Mouse (Mus musculus): ENCODE data around the gene Racgap1. TPM values are rescaled to one million over a fixed set of nuclear protein-coding genes. Genes with fewer than 3 reads are reported as not detected.

Gene Racgap1
- polyA plus RNA-seq, 1 experiment from 2014 or later: 178 TPM

DNA sequence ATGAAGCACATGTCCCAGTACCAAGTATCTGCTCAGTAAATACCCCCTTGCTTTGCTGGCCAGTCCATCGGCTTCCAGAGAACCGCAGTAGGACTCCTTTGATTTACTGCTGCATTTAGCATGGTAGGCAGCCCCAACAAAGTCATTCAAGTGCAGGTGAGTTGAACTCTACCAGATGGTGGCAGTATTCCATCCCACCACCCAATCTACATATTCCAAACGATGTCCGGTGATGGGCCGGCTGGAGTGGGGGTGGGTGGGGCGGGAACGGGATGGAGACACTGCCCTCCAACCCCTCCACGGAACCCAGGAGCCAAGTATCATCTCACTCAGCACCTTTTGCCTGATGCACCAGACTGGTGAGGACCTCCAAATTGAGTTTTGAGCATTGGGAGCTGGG lies 1.8 kb upstream of the Racgap1 start:
- WGBS: 11% methylated on average over 8 of the region's 8 CpGs
- H3K9ac ChIP-seq (ENCODE audit: low read length): no peak overlapping the region
- H3K4me2 ChIP-seq (ENCODE audit: low read depth, low read length): peak overlapping the region; percentile 50
- no peak for ATAC-seq (ENCODE audit: low read depth)
- peak overlapping the region; percentile 31 for H3K4me3 ChIP-seq (ENCODE audit: low read length)
- H3K36me3 ChIP-seq (ENCODE audit: control insufficient read depth, insufficient read depth, low read length): no peaks in the 10 kb centered on the region
- H3K27me3 ChIP-seq (ENCODE audit: control insufficient read depth, insufficient read depth, low read depth, low read length): peaks cover 20% of the 10 kb centered on the region; the same call in 1 of the 2 replicates
- peaks cover 29% of the 10 kb centered on the region for H3K4me1 ChIP-seq (replicated peaks; ENCODE audit: control insufficient read depth, insufficient read depth, low read length)
- no peak overlapping the region for H3K27ac ChIP-seq (ENCODE audit: low read length)
- no peaks in the 10 kb centered on the region for H3K9me3 ChIP-seq (ENCODE audit: control insufficient read depth, low read length)

DNA sequence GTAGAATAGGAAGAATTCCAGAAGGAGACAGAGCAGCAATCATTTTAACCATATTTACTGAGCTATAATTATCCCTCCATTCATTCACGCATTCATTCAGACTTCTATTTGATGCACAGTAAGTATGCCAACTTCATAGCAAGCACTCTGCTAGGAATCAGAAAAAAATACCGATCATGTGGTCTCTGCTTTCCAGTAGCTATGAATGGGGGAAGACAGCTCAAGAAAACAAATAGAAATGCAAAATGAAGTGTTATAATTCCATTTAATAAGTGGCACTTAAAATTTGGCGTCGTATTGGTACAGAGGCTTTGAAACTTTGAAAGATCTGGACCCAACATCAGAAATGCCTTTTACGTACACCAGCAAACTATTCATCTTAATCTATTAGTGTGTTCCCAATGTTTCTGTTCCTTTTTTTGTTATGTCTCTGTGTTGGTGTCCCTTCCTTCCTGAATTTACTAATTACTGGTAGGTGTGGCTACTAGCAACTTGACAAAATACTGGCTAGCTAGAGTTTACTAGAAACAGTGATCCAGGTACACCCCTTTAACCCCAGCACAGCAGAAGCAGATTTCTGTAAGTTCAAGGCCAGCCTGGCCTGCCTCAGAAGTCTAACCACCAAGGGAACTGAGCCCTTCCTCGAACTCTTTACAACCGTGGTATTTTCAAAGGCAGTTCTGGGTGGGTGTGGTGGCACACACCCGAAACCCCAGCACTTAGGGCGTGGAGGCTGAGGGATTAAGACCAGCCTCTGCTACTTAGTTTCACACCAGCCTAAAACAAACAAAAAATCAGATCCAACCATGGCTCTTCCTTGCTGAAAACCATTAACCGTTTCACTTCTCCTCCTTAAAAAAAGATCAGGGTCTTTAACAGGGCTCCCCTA lies 772 bp upstream of the Racgap1 start:
- Histone ChIP-seq H3K27ac (ENCODE audit: low read length) (no peak overlapping the region), H3K4me1 (replicated peaks; ENCODE audit: control insufficient read depth, insufficient read depth, low read length) (peaks cover 30% of the 10 kb centered on the region), H3K9me3 (ENCODE audit: control insufficient read depth, low read length) (no peaks in the 10 kb centered on the region), H3K36me3 (ENCODE audit: control insufficient read depth, insufficient read depth, low read length) (no peaks in the 10 kb centered on the region), H3K4me3 (ENCODE audit: low read length) (peak overlapping the region; percentile 78), H3K9ac (ENCODE audit: low read length) (peak overlapping the region; percentile 47), H3K4me2 (ENCODE audit: low read depth, low read length) (peak overlapping the region; percentile 67), H3K27me3 (ENCODE audit: control insufficient read depth, insufficient read depth, low read depth, low read length) (peaks cover 20% of the 10 kb centered on the region; the same call in 1 of the 2 replicates)
- no peak for ATAC-seq (ENCODE audit: low read depth)
- 58% methylated on average over 10 of the region's 10 CpGs for WGBS

DNA sequence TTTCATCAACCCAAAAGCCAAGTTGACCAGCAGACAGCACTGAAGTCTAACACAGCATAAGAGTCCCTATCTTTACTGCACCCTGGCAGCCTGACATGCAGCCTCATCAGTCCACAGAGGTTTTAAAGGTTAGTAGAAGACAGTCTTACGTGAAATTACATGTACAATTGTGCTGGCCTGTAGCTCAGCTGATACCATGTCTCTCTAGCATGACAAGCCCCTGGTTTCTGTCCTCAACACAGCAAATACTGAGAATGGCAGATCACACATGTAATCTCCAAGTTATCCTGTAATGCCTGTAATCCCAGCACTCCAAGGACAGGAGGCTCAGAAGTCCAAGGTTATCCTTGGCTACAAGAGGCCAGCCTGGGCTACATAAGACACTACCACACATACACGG lies 1.2 kb downstream of the Racgap1 start:
- H3K27ac ChIP-seq (ENCODE audit: low read length): no peak overlapping the region
- peak overlapping the region; percentile 58 for H3K4me2 ChIP-seq (ENCODE audit: low read depth, low read length)
- ATAC-seq (ENCODE audit: low read depth): no peak
- peaks cover 14% of the 10 kb centered on the region; the same call in 1 of the 2 replicates for H3K27me3 ChIP-seq (ENCODE audit: control insufficient read depth, insufficient read depth, low read depth, low read length)
- no peaks in the 10 kb centered on the region for H3K36me3 ChIP-seq (ENCODE audit: control insufficient read depth, insufficient read depth, low read length)
- H3K9me3 ChIP-seq (ENCODE audit: control insufficient read depth, low read length): no peaks in the 10 kb centered on the region
- H3K9ac ChIP-seq (ENCODE audit: low read length): peak overlapping the region; percentile 91
- WGBS: 41% methylated on average over 2 of the region's 2 CpGs
- H3K4me3 ChIP-seq (ENCODE audit: low read length): peak overlapping the region; percentile 78
- H3K4me1 ChIP-seq (replicated peaks; ENCODE audit: control insufficient read depth, insufficient read depth, low read length): peaks cover 35% of the 10 kb centered on the region

- 12% methylated on average over 6 of the region's 6 CpGs for WGBS
- Histone ChIP-seq H3K9me3 (ENCODE audit: control insufficient read depth, low read length) (no peaks in the 10 kb centered on the region), H3K36me3 (ENCODE audit: control insufficient read depth, insufficient read depth, low read length) (no peaks in the 10 kb centered on the region), H3K27ac (ENCODE audit: low read length) (no peak overlapping the region), H3K4me3 (ENCODE audit: low read length) (peak overlapping the region; percentile 78), H3K9ac (ENCODE audit: low read length) (peak overlapping the region; percentile 12), H3K27me3 (ENCODE audit: control insufficient read depth, insufficient read depth, low read depth, low read length) (peaks cover 3% of the 10 kb centered on the region; the same call in 1 of the 2 replicates), H3K4me1 (replicated peaks; ENCODE audit: control insufficient read depth, insufficient read depth, low read length) (peaks cover 39% of the 10 kb centered on the region), H3K4me2 (ENCODE audit: low read depth, low read length) (peak overlapping the region; percentile 58)
- ATAC-seq (ENCODE audit: low read depth): no peak
Observed at GRCm38 (mm10) chr15:99649067-99649761, 2.2 kb downstream of the Racgap1 start.

DNA sequence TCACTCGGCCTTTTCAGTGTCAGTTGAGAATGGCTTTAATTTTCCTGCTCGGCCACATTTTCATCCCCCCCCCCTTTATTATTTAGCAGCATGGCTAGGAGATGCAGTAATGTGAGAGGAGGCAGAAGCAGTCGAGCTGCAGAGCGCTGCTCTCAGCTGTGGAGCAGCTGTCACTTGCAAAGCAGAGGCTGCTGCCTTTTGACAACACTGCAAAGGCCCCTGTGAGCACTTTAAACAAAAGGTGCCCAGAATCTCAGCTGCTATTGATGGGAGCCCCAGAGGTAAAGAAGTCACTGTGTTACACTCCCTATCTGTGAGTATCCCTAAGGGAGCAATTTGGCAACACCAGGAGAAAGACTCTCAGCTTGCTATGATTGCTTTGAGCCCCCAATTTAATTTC lies 3.1 kb downstream of the Racgap1 start:
- Histone ChIP-seq H3K4me3 (ENCODE audit: low read length) (no peak overlapping the region), H3K9ac (ENCODE audit: low read length) (no peak overlapping the region), H3K36me3 (ENCODE audit: control insufficient read depth, insufficient read depth, low read length) (no peaks in the 10 kb centered on the region), H3K4me2 (ENCODE audit: low read depth, low read length) (no peak overlapping the region), H3K9me3 (ENCODE audit: control insufficient read depth, low read length) (no peaks in the 10 kb centered on the region), H3K27me3 (ENCODE audit: control insufficient read depth, insufficient read depth, low read depth, low read length) (no peaks in the 10 kb centered on the region), H3K4me1 (replicated peaks; ENCODE audit: control insufficient read depth, insufficient read depth, low read length) (peaks cover 36% of the 10 kb centered on the region), H3K27ac (ENCODE audit: low read length) (no peak overlapping the region)
- WGBS: 31% methylated on average over 4 of the region's 4 CpGs
- no peak for ATAC-seq (ENCODE audit: low read depth)

DNA sequence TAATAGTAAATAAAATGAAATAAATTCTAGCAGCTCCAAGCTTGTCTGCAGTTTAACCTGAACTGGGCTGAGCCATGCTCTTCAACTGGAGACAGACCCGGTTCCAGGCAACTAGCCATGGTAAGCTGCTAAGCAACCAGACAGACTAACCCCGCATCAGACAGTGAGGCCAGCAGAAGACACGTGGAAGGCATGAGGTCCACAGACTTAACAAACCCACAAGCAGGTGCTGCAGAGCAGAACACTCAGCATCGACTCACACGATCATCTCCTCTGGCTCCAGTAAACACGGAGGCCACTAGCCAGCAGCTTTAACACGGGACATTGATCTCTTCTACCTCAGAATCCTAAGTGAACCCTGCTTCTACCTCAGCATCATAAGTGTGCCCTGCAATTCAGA lies 6.7 kb downstream of the Racgap1 start:
- WGBS: 54% methylated on average over 7 of the region's 7 CpGs
- H3K27me3 ChIP-seq (ENCODE audit: control insufficient read depth, insufficient read depth, low read depth, low read length): no peaks in the 10 kb centered on the region
- H3K9ac ChIP-seq (ENCODE audit: low read length): no peak overlapping the region
- peaks cover 23% of the 10 kb centered on the region for H3K4me1 ChIP-seq (replicated peaks; ENCODE audit: control insufficient read depth, insufficient read depth, low read length)
- ATAC-seq (ENCODE audit: low read depth): no peak
- H3K4me2 ChIP-seq (ENCODE audit: low read depth, low read length): no peak overlapping the region
- H3K4me3 ChIP-seq (ENCODE audit: low read length): no peak overlapping the region
- H3K27ac ChIP-seq (ENCODE audit: low read length): no peak overlapping the region
- no peaks in the 10 kb centered on the region for H3K9me3 ChIP-seq (ENCODE audit: control insufficient read depth, low read length)
- H3K36me3 ChIP-seq (ENCODE audit: control insufficient read depth, insufficient read depth, low read length): peaks cover 6% of the 10 kb centered on the region

- Histone ChIP-seq H3K4me2 (ENCODE audit: low read depth, low read length) (no peak overlapping the region), H3K27me3 (ENCODE audit: control insufficient read depth, insufficient read depth, low read depth, low read length) (no peaks in the 10 kb centered on the region), H3K9ac (ENCODE audit: low read length) (no peak overlapping the region), H3K27ac (ENCODE audit: low read length) (no peak overlapping the region), H3K36me3 (ENCODE audit: control insufficient read depth, insufficient read depth, low read length) (peaks cover 11% of the 10 kb centered on the region), H3K9me3 (ENCODE audit: control insufficient read depth, low read length) (no peaks in the 10 kb centered on the region), H3K4me3 (ENCODE audit: low read length) (no peak overlapping the region), H3K4me1 (replicated peaks; ENCODE audit: control insufficient read depth, insufficient read depth, low read length) (peaks cover 14% of the 10 kb centered on the region)
- ATAC-seq (ENCODE audit: low read depth): no peak
- WGBS: 73% methylated on average over 10 of the region's 10 CpGs
Observed at GRCm38 (mm10) chr15:99643832-99644231, 7.6 kb downstream of the Racgap1 start.

- H3K9ac ChIP-seq (ENCODE audit: low read length): no peak overlapping the region
- H3K4me2 ChIP-seq (ENCODE audit: low read depth, low read length): no peak overlapping the region
- H3K27me3 ChIP-seq (ENCODE audit: control insufficient read depth, insufficient read depth, low read depth, low read length): no peaks in the 10 kb centered on the region
- H3K4me1 ChIP-seq (replicated peaks; ENCODE audit: control insufficient read depth, insufficient read depth, low read length): 0 out of 2 replicates have a peak, but pooled peaks cover 8% of the 10 kb centered on the region
- H3K4me3 ChIP-seq (ENCODE audit: low read length): no peak overlapping the region
- no peak for ATAC-seq (ENCODE audit: low read depth)
- no peak overlapping the region for H3K27ac ChIP-seq (ENCODE audit: low read length)
- peaks cover 16% of the 10 kb centered on the region for H3K36me3 ChIP-seq (ENCODE audit: control insufficient read depth, insufficient read depth, low read length)
- 64% methylated on average over 6 of the region's 6 CpGs for WGBS
- no peaks in the 10 kb centered on the region for H3K9me3 ChIP-seq (ENCODE audit: control insufficient read depth, low read length)
Observed at GRCm38 (mm10) chr15:99642622-99643021, 8.8 kb downstream of the Racgap1 start.

DNA sequence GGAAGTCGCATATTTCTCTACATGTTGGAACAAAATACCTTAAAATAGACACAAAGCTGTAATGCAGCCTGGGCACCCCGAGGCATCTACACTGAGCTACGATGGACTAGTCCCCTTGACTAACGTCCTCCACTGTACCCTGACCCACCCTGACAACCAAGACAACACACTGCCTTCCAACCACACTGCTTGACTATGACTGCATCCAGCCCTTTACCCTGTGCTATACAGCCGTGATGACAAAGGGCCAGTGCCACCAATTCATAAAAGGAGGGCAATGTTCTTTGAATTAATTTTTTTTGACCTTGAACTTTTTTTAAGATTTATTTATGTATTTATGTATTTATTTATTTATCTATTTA lies 13.4 kb downstream of the Racgap1 start:
- WGBS: 87% methylated on average over 5 of the region's 5 CpGs
- peaks cover 50% of the 10 kb centered on the region for H3K36me3 ChIP-seq (ENCODE audit: control insufficient read depth, insufficient read depth, low read length)
- no peak for ATAC-seq (ENCODE audit: low read depth)

More for the DNA sequence above, 13.4 kb downstream of the Racgap1 start:
- H3K9ac ChIP-seq (ENCODE audit: low read length): no peak overlapping the region
- H3K4me2 ChIP-seq (ENCODE audit: low read depth, low read length): no peak overlapping the region
- H3K27ac ChIP-seq (ENCODE audit: low read length): no peak overlapping the region
- no peaks in the 10 kb centered on the region for H3K9me3 ChIP-seq (ENCODE audit: control insufficient read depth, low read length)
- H3K4me1 ChIP-seq (replicated peaks; ENCODE audit: control insufficient read depth, insufficient read depth, low read length): no peaks in the 10 kb centered on the region
- H3K4me3 ChIP-seq (ENCODE audit: low read length): no peak overlapping the region
- H3K27me3 ChIP-seq (ENCODE audit: control insufficient read depth, insufficient read depth, low read depth, low read length): no peaks in the 10 kb centered on the region

All from lung, embryonic 16.5 days (tissue).